22 mouse cellular contexts compared by ENCODE assay signal in the genomic region with DNA sequence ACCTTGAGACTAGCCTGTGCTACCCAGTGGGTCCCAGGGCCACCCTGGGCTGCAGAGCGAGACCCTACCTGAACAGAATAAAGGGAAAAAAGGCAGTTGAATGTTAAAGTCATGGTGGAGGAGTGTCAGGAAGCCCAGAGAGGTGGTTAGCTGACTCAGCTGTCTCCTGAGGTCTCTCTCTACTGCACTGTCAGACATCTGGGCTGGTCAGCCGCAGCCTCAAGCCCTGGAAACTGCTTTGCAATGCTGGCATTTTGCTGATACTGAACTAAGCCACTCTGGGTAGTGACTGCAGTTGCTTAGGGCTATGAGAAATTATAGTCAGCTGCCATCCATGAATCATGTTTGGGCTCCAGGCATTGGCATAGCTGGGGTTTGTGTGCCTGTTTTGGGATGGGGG. TPM values are rescaled to one million over a fixed set of nuclear protein-coding genes. Genes with fewer than 3 reads are reported as not detected.
DNase-seq lines count a peak whose midpoint lies in the region; ATAC-seq lines count a peak whose summit lies in the region.
"Had no signal": no experiment of that assay in that cellular context is flagged by ENCODE, and none has a peak within 500 bp of the region (broad histone marks: within the 10 kb centered on the region; RNA-seq: fewer than 3 reads in every experiment).

No protein-coding gene starts in this region.

- H3K27ac ChIP-seq in midbrain, embryonic 10.5 days (replicated peaks) = no peak overlapping the region
- H3K27ac ChIP-seq: embryonic facial prominence, embryonic 13.5 days; forebrain, embryonic 13.5 days; gastrocnemius, adult 2 months; heart, adult 2 months; heart, embryonic 15.5 days; hindbrain, embryonic 15.5 days had no signal

- H3K9me3 ChIP-seq in midbrain, embryonic 10.5 days (replicated peaks) = no peaks in the 10 kb centered on the region
- H3K9me3 ChIP-seq: embryonic facial prominence, embryonic 13.5 days; forebrain, embryonic 13.5 days; heart, embryonic 15.5 days; hindbrain, embryonic 15.5 days had no signal

- ATAC-seq in common myeloid progenitor, adult 5-6 weeks (replicated peaks; ENCODE audit: low read depth, poor library complexity, severe bottlenecking) = peak; percentile 96
- ATAC-seq in megakaryocyte progenitor cell, adult 5-6 weeks (replicated peaks; ENCODE audit: poor library complexity) = peak; percentile 81
- ATAC-seq: forebrain, embryonic 13.5 days; forebrain, postnatal 0 days had no signal

- intact Hi-C loops in gastrocnemius, postnatal 14 days (cut with DNase I; ENCODE audit: low total_unique reads) = no loop called here

- H3K4me1 ChIP-seq in midbrain, embryonic 10.5 days = no peaks in the 10 kb centered on the region
- H3K4me1 ChIP-seq: embryonic facial prominence, embryonic 13.5 days; forebrain, embryonic 13.5 days; heart, embryonic 15.5 days had no signal

- H3K36me3 ChIP-seq in midbrain, embryonic 10.5 days = peaks cover 100% of the 10 kb centered on the region

- no peaks in the 10 kb centered on the region for H3K27me3 ChIP-seq in midbrain, embryonic 10.5 days (ENCODE audit: low read depth, poor library complexity, severe bottlenecking)
- H3K27me3 ChIP-seq: CH12.LX; embryonic facial prominence, embryonic 13.5 days; forebrain, embryonic 13.5 days; heart, embryonic 15.5 days; hindbrain, embryonic 15.5 days had no signal

- no peak overlapping the region for H3K4me3 ChIP-seq in midbrain, embryonic 10.5 days
- H3K4me3 ChIP-seq: embryonic facial prominence, embryonic 13.5 days; forebrain, embryonic 13.5 days; gastrocnemius, adult 2 months; heart, adult 2 months; heart, embryonic 15.5 days; hindbrain, embryonic 15.5 days had no signal

- DNase-seq in 3134 (ENCODE audit: extremely low read depth, insufficient read length, low spot score) = peak; percentile 13
- DNase-seq in 3T3-L1 (ENCODE audit: low read depth, low spot score) = peak; percentile 72
- no peak for DNase-seq in midbrain, embryonic 10.5 days (ENCODE audit: low spot score)
- DNase-seq in layer of hippocampus, adult 18-20 months (ENCODE audit: low spot score in 2 of 2) = no peak
- no peak for DNase-seq in adrenal gland, postnatal 4 days (ENCODE audit: low spot score in 2 of 2)
- no peak for DNase-seq in gastrocnemius, postnatal 14 days
- DNase-seq: adrenal gland, adult 8-10 months; adrenal gland, postnatal 36 days; cerebellum, adult 11 months; cerebellum, adult 8-10 months; cerebellum, postnatal 25 days; forebrain, postnatal 0 days; gastrocnemius, adult 2 months; heart, adult 2 months; heart, postnatal 14 days had no signal

- WGBS in midbrain, embryonic 10.5 days = 96% methylated on average over 2 of the region's 2 CpGs

RNA-seq across cellular contexts. Expression of gene Cpsf3, which starts 50.6 kb away (rescaled TPM):
- total RNA-seq in common myeloid progenitor, adult 5-6 weeks (2017) = 78.3 and 91.3 TPM in 2 replicates
- 138 and 156 TPM in 2 replicates for total RNA-seq in megakaryocyte progenitor cell, adult 5-6 weeks (2015)
- total RNA-seq in megakaryocyte progenitor cell, adult 5-6 weeks (2017) = 94.2 and 109 TPM in 2 replicates
- 142 and 148 TPM in 2 replicates for polyA plus RNA-seq in midbrain, embryonic 10.5 days (2016; fragmentation: Nextera tagmentation; extraction: Ambion mirVana)
- 10 to 100 TPM; 46.9 to 47.1 TPM for total RNA-seq in layer of hippocampus, adult 18-20 months (2021)
- 10 to 100 TPM; 84.3 to 88.2 TPM for total RNA-seq in adrenal gland, postnatal 4 days (2021)
- 10 to 100 TPM; 22.1 to 23.2 TPM for total RNA-seq in gastrocnemius, postnatal 14 days (2021)

RNA-seq across cellular contexts. Expression of gene Itgb1bp1, which starts 51.5 kb away (rescaled TPM):
- 14.8 and 27.8 TPM in 2 replicates for total RNA-seq in common myeloid progenitor, adult 5-6 weeks (2017)
- total RNA-seq in megakaryocyte progenitor cell, adult 5-6 weeks (2015) = 36.5 and 40.6 TPM in 2 replicates
- total RNA-seq in megakaryocyte progenitor cell, adult 5-6 weeks (2017) = 28.4 and 32.2 TPM in 2 replicates
- polyA plus RNA-seq in midbrain, embryonic 10.5 days (2016; fragmentation: Nextera tagmentation; extraction: Ambion mirVana) = 43.0 and 44.8 TPM in 2 replicates
- total RNA-seq in layer of hippocampus, adult 18-20 months (2021) = 10 to 100 TPM; 40.7 to 43.4 TPM
- total RNA-seq in adrenal gland, postnatal 4 days (2021) = 10 to 100 TPM; 53.9 to 57.4 TPM
- total RNA-seq in gastrocnemius, postnatal 14 days (2021) = 10 to 100 TPM; 29.2 to 30.7 TPM

Comparison
In these comparisons a context has a peak if more than half of its experiments do, and no peak if none do; other contexts are left out.
1. DNase-seq: peak in 3134 (single experiment) and 3T3-L1 (single experiment); none in midbrain, embryonic 10.5 days (single experiment), layer of hippocampus, adult 18-20 months (0 of 2), adrenal gland, postnatal 4 days (0 of 2) and gastrocnemius, postnatal 14 days (single experiment).